Mouse (Mus musculus): ENCODE measurements around the gene Ywhah. TPM values are rescaled to one million over a fixed set of nuclear protein-coding genes. Genes with fewer than 3 reads are reported as not detected.

Ywhah gene
- 133 TPM for polyA plus RNA-seq (2017; shearing (Covaris generic))

GRCm38 (mm10) chr5:33018561-33019425 is at the start of gene Ywhah:
Ywhah (plus strand) TSS chr5:33018816.

Other genes with a start within 250 kb of the Ywhah start
- gene Pisd, start 233.2 kb upstream of the Ywhah start, polyA plus RNA-seq (2017; shearing (Covaris generic)), result 127 TPM
- not detected for gene Gm20671, start 191.7 kb upstream of the Ywhah start, polyA plus RNA-seq (2017; shearing (Covaris generic))
- 39.4 TPM for gene Prr14l, start 164.6 kb upstream of the Ywhah start, polyA plus RNA-seq (2017; shearing (Covaris generic))
- gene Depdc5, start 155.1 kb upstream of the Ywhah start, polyA plus RNA-seq (2017; shearing (Covaris generic)), result 31.0 TPM
- gene Slc5a1, start 85.4 kb downstream of the Ywhah start, polyA plus RNA-seq (2017; shearing (Covaris generic)), result not detected
- gene Spon2, start 199.6 kb downstream of the Ywhah start, polyA plus RNA-seq (2017; shearing (Covaris generic)), result not detected